Mouse (Mus musculus): ENCODE results near the gene Cd300a.

- TF ChIP-seq CTCF (IDR thresholded peaks at IDR 0.05; ENCODE audit: low read depth) (peak; percentile 77), EP300 (IDR thresholded peaks at IDR 0.05; ENCODE audit: low read depth) (no peak)
Observed at GRCm38 (mm10) chr11:114858641-114859040, 31.2 kb upstream of the Cd300a start.
